Mouse (Mus musculus) limb, embryonic 15.5 days (tissue): ENCODE measurements around the gene Eif2s1. TPM values are rescaled to one million over a fixed set of nuclear protein-coding genes. Genes with fewer than 3 reads are reported as not detected.
"Not testable (repeated sequence)": the region's sequence is repeated elsewhere in the genome, so short reads cannot be mapped to it uniquely, and the experiment has no call there.

ENCODE experiments used
- ATAC-seq: fragments of 200-750 bp; cut with Nextera tagmentation; 2 replicates; pipeline ENCODE4 v1.8.0; 2017; ENCODE audit warnings: low read depth, moderate TSS enrichment; ENCODE audit not compliant: insufficient number of reproducible peaks, low FRiP score, low TSS enrichment
- H3K27ac ChIP-seq: fragments of 300-500 bp; sonication (generic); 2 replicates; pipeline ENCODE4 v1.5.1; 2015; ENCODE audit warnings: moderate library complexity, mild to moderate bottlenecking, inconsistent platforms
- H3K27me3 ChIP-seq: fragments of 300-500 bp; sonication (generic); 2 replicates; pipeline ENCODE4 v1.6.1; 2015; ENCODE audit warnings: inconsistent platforms
- H3K36me3 ChIP-seq: fragments of 300-500 bp; sonication (generic); 2 replicates; pipeline ENCODE4 v1.6.1; 2015; ENCODE audit warnings: inconsistent platforms
- H3K4me1 ChIP-seq: fragments of 300-500 bp; sonication (generic); 2 replicates; pipeline ENCODE4 v1.6.1; 2015; ENCODE audit warnings: inconsistent platforms
- H3K4me2 ChIP-seq: fragments of 300-500 bp; sonication (generic); 2 replicates; pipeline ENCODE4 v1.6.1; 2015; ENCODE audit warnings: mild to moderate bottlenecking, inconsistent platforms
- H3K4me3 ChIP-seq: fragments of 300-500 bp; sonication (generic); 2 replicates; pipeline ENCODE4 v1.5.1; 2015; ENCODE audit warnings: mild to moderate bottlenecking, inconsistent platforms
- H3K9ac ChIP-seq: fragments of 300-500 bp; sonication (generic); 2 replicates; pipeline ENCODE4 v1.6.1; 2015; ENCODE audit warnings: inconsistent platforms
- H3K9me3 ChIP-seq: fragments of 300-500 bp; sonication (generic); 2 replicates; pipeline ENCODE4 v1.6.1; 2016; ENCODE audit warnings: inconsistent platforms
- WGBS: fragments of 180-500 bp; shearing (Covaris S2); methylation state at CpG from one replicate; pipeline ENCODE4 v1.1.7; 2015; 5-methylcytosine and 5-hydroxymethylcytosine counted together
- polyA plus RNA-seq: library from polyadenylated mRNA; unstranded; fragments of >200 nt; fragmentation: Nextera tagmentation; extraction: Ambion mirVana; gene quantifications from 2 replicates; pipeline ENCODE4 v1.2.1, GENCODE M21; 2015

Eif2s1 gene
- polyA plus RNA-seq, 1 experiment from 2014 or later: 187 TPM

- no peaks in the 10 kb centered on the region for H3K9me3 ChIP-seq
- no peaks in the 10 kb centered on the region for H3K27me3 ChIP-seq
- H3K4me1 ChIP-seq: peaks cover 14% of the 10 kb centered on the region; the same call in 1 of the 2 replicates
- ATAC-seq: no peak
- no peak overlapping the region for H3K9ac ChIP-seq
- 14% methylated on average over 11 of the region's 11 CpGs for whole genome bisulfite sequencing
- no peak overlapping the region for H3K27ac ChIP-seq
- H3K4me2 ChIP-seq: peak overlapping the region; percentile 41
- no peaks in the 10 kb centered on the region for H3K36me3 ChIP-seq
- no peak overlapping the region for H3K4me3 ChIP-seq
Measured at GRCm38 (mm10) chr12:78918227-78919078, 56.8 kb downstream of the Eif2s1 start.

- Histone ChIP-seq H3K4me3 (no peak overlapping the region), H3K4me2 (peak overlapping the region; percentile 25; the same call in 1 of the 2 replicates), H3K9me3 (no peaks in the 10 kb centered on the region), H3K27me3 (no peaks in the 10 kb centered on the region), H3K4me1 (peaks cover 14% of the 10 kb centered on the region; the same call in 1 of the 2 replicates), H3K27ac (no peak overlapping the region), H3K9ac (no peak overlapping the region), H3K36me3 (no peaks in the 10 kb centered on the region)
- 17% methylated on average over 16 of the region's 16 CpGs for WGBS
- peak; percentile 28; the same call in 1 of the 2 replicates for ATAC-seq
Measured at GRCm38 (mm10) chr12:78919079-78919712, 57.6 kb downstream of the Eif2s1 start.

GRCm38 (mm10) chr12:78921421-78921820 lies 59.8 kb downstream of the Eif2s1 start:
- no peak for ATAC-seq
- no peaks in the 10 kb centered on the region for H3K36me3 ChIP-seq

GRCm38 (mm10) chr12:78922058-78922457 lies 60.4 kb downstream of the Eif2s1 start:
- Histone ChIP-seq H3K9me3 (no peaks in the 10 kb centered on the region), H3K4me1 (peaks cover 14% of the 10 kb centered on the region; the same call in 1 of the 2 replicates), H3K27me3 (no peaks in the 10 kb centered on the region), H3K4me3 (no peak overlapping the region), H3K36me3 (no peaks in the 10 kb centered on the region), H3K4me2 (no peak overlapping the region), H3K27ac (no peak overlapping the region), H3K9ac (no peak overlapping the region)
- ATAC-seq: no peak
- 72% methylated on average over 3 of the region's 3 CpGs for WGBS

More at GRCm38 (mm10) chr12:78921421-78921820, 59.8 kb downstream of the Eif2s1 start:
- no peaks in the 10 kb centered on the region for H3K27me3 ChIP-seq
- no peak overlapping the region for H3K4me2 ChIP-seq
- H3K4me3 ChIP-seq: no peak overlapping the region
- peaks cover 14% of the 10 kb centered on the region; the same call in 1 of the 2 replicates for H3K4me1 ChIP-seq
- no peaks in the 10 kb centered on the region for H3K9me3 ChIP-seq
- 54% methylated on average over 4 of the region's 4 CpGs for WGBS
- no peak overlapping the region for H3K9ac ChIP-seq
- 0 out of 2 replicates have a peak overlapping the region, but pooled peaks have one; percentile 43 for H3K27ac ChIP-seq

- not testable (repeated sequence) for H3K4me2 ChIP-seq, ATAC-seq, H3K4me3 ChIP-seq, H3K27me3 ChIP-seq, H3K9me3 ChIP-seq, H3K9ac ChIP-seq, H3K36me3 ChIP-seq, H3K27ac ChIP-seq
- H3K4me1 ChIP-seq: peaks cover 14% of the 10 kb centered on the region; the same call in 1 of the 2 replicates
Measured at GRCm38 (mm10) chr12:78922977-78923376, 61.4 kb downstream of the Eif2s1 start.

- H3K36me3 ChIP-seq: no peaks in the 10 kb centered on the region
- ATAC-seq: no peak
- H3K4me2 ChIP-seq: no peak overlapping the region
- no peak overlapping the region for H3K4me3 ChIP-seq
- 76% methylated on average over 7 of the region's 7 CpGs for WGBS
- H3K27ac ChIP-seq: no peak overlapping the region
- peaks cover 10% of the 10 kb centered on the region; the same call in 1 of the 2 replicates for H3K4me1 ChIP-seq
- H3K9me3 ChIP-seq: no peaks in the 10 kb centered on the region
- H3K27me3 ChIP-seq: no peaks in the 10 kb centered on the region
- H3K9ac ChIP-seq: no peak overlapping the region
Measured at GRCm38 (mm10) chr12:78923539-78924189, 62.0 kb downstream of the Eif2s1 start.

GRCm38 (mm10) chr12:78927287-78927686 lies 65.7 kb downstream of the Eif2s1 start:
- Histone ChIP-seq H3K27ac (no peak overlapping the region), H3K9ac (no peak overlapping the region), H3K27me3 (no peaks in the 10 kb centered on the region), H3K4me2 (no peak overlapping the region), H3K4me3 (no peak overlapping the region), H3K4me1 (no peaks in the 10 kb centered on the region), H3K9me3 (no peaks in the 10 kb centered on the region), H3K36me3 (no peaks in the 10 kb centered on the region)
- no peak for ATAC-seq
- 56% methylated on average over 5 of the region's 5 CpGs for WGBS

- no peaks in the 10 kb centered on the region for H3K36me3 ChIP-seq
- no peak overlapping the region for H3K4me3 ChIP-seq
- WGBS: 65% methylated on average over 1 of the region's 1 CpGs
Measured at GRCm38 (mm10) chr12:78929900-78930299, 68.3 kb downstream of the Eif2s1 start.

GRCm38 (mm10) chr12:78936494-78936893 lies 74.9 kb downstream of the Eif2s1 start:
- no peak for ATAC-seq

More at GRCm38 (mm10) chr12:78929900-78930299, 68.3 kb downstream of the Eif2s1 start:
- no peaks in the 10 kb centered on the region for H3K27me3 ChIP-seq
- no peaks in the 10 kb centered on the region for H3K9me3 ChIP-seq
- no peaks in the 10 kb centered on the region for H3K4me1 ChIP-seq
- ATAC-seq: no peak
- H3K9ac ChIP-seq: no peak overlapping the region
- no peak overlapping the region for H3K27ac ChIP-seq
- H3K4me2 ChIP-seq: no peak overlapping the region

More at GRCm38 (mm10) chr12:78936494-78936893, 74.9 kb downstream of the Eif2s1 start:
- Histone ChIP-seq H3K27me3 (no peaks in the 10 kb centered on the region), H3K4me1 (no peaks in the 10 kb centered on the region), H3K4me3 (no peak overlapping the region), H3K4me2 (no peak overlapping the region), H3K9ac (no peak overlapping the region), H3K27ac (no peak overlapping the region), H3K9me3 (no peaks in the 10 kb centered on the region), H3K36me3 (no peaks in the 10 kb centered on the region)
- WGBS: 34% methylated on average over 4 of the region's 4 CpGs
